Mouse (Mus musculus): Measurements from ENCODE around the gene Mgst1. TPM values are rescaled to one million over a fixed set of nuclear protein-coding genes. Genes with fewer than 3 reads are reported as not detected.
A peak's percentile ranks its signal among the peaks of the same experiment; 100 is the strongest.

Mgst1 gene
- polyA plus RNA-seq (2015; fragmentation: Nextera tagmentation; extraction: Ambion mirVana) = 1,075 and 1,107 TPM in 2 replicates

- Histone ChIP-seq H3K27me3 (replicated peaks; ENCODE audit: insufficient read depth, low read length) (no peaks in the 10 kb centered on the region), H3K4me2 (replicated peaks; ENCODE audit: low read depth, low read length) (peak within 1 kb of the TSS; percentile 77), H3K4me1 (ENCODE audit: insufficient read depth, low read depth, low read length) (peaks cover 16% of the 10 kb centered on the region; the same call in 1 of the 2 replicates), H3K4me3 (ENCODE audit: low read depth, low read length) (peak within 1 kb of the TSS; percentile 58), H3K9ac (replicated peaks; ENCODE audit: low read depth) (peak within 1 kb of the TSS; percentile 62), H3K36me3 (ENCODE audit: insufficient read depth, low read length) (no peaks in the 10 kb centered on the region), H3K9me3 (ENCODE audit: low read length) (no peaks in the 10 kb centered on the region), H3K27ac (ENCODE audit: low read length) (peak within 1 kb of the TSS; percentile 92)
- TF ChIP-seq CTCF (IDR thresholded peaks at IDR 0.05) = no peak
- TF ChIP-seq EP300 (IDR thresholded peaks at IDR 0.05) = peak; percentile 45; the same call in 1 of the 2 replicates
- WGBS = under 1% methylated on average over 5 of the region's 5 CpGs
- peak; percentile 56 for ATAC-seq
- DNase-seq (ENCODE audit: low spot score) = peak; percentile 86
These were observed at the start of gene Mgst1 for GRCm38 (mm10) chr6:138139930-138140329. Mgst1 (plus strand) TSS chr6:138140316.

GRCm38 (mm10) chr6:138092432-138092831, 47.7 kb upstream of the Mgst1 start:
- no peak for DNase-seq (ENCODE audit: low spot score)
- Histone ChIP-seq H3K4me3 (ENCODE audit: low read depth, low read length) (no peak overlapping the region), H3K27me3 (replicated peaks; ENCODE audit: insufficient read depth, low read length) (no peaks in the 10 kb centered on the region), H3K9ac (replicated peaks; ENCODE audit: low read depth) (no peak overlapping the region), H3K27ac (ENCODE audit: low read length) (no peak overlapping the region), H3K36me3 (ENCODE audit: insufficient read depth, low read length) (no peaks in the 10 kb centered on the region), H3K9me3 (ENCODE audit: low read length) (no peaks in the 10 kb centered on the region), H3K4me2 (replicated peaks; ENCODE audit: low read depth, low read length) (no peak overlapping the region), H3K4me1 (ENCODE audit: insufficient read depth, low read depth, low read length) (no peaks in the 10 kb centered on the region)
- no peak for ATAC-seq
- 75% methylated on average over 7 of the region's 7 CpGs for WGBS
- no peak for TF ChIP-seq EP300 (IDR thresholded peaks at IDR 0.05)
- TF ChIP-seq CTCF (IDR thresholded peaks at IDR 0.05) = no peak

- Histone ChIP-seq H3K4me1 (ENCODE audit: insufficient read depth, low read depth, low read length) (no peaks in the 10 kb centered on the region), H3K9me3 (ENCODE audit: low read length) (no peaks in the 10 kb centered on the region), H3K9ac (replicated peaks; ENCODE audit: low read depth) (no peak overlapping the region), H3K4me2 (replicated peaks; ENCODE audit: low read depth, low read length) (no peak overlapping the region), H3K27ac (ENCODE audit: low read length) (no peak overlapping the region), H3K4me3 (ENCODE audit: low read depth, low read length) (no peak overlapping the region), H3K27me3 (replicated peaks; ENCODE audit: insufficient read depth, low read length) (no peaks in the 10 kb centered on the region), H3K36me3 (ENCODE audit: insufficient read depth, low read length) (no peaks in the 10 kb centered on the region)
- ATAC-seq (no peak), DNase-seq (ENCODE audit: low spot score) (no peak)
- TF ChIP-seq EP300 (IDR thresholded peaks at IDR 0.05) = no peak
- TF ChIP-seq CTCF (IDR thresholded peaks at IDR 0.05) = no peak
- 67% methylated on average over 3 of the region's 3 CpGs for WGBS
These were observed 45.1 kb upstream of the Mgst1 start for GRCm38 (mm10) chr6:138095060-138095459.

GRCm38 (mm10) chr6:138099646-138100045, 40.5 kb upstream of the Mgst1 start:
- H3K27me3 ChIP-seq (replicated peaks; ENCODE audit: insufficient read depth, low read length) = no peaks in the 10 kb centered on the region
- no peak overlapping the region for H3K4me2 ChIP-seq (replicated peaks; ENCODE audit: low read depth, low read length)
- no peak overlapping the region for H3K9ac ChIP-seq (replicated peaks; ENCODE audit: low read depth)
- H3K27ac ChIP-seq (ENCODE audit: low read length) = no peak overlapping the region
- TF ChIP-seq CTCF (IDR thresholded peaks at IDR 0.05) = no peak
- TF ChIP-seq EP300 (IDR thresholded peaks at IDR 0.05) = no peak
- H3K36me3 ChIP-seq (ENCODE audit: insufficient read depth, low read length) = no peaks in the 10 kb centered on the region
- no peak for DNase-seq (ENCODE audit: low spot score)
- 72% methylated on average over 3 of the region's 3 CpGs for WGBS
- H3K9me3 ChIP-seq (ENCODE audit: low read length) = no peaks in the 10 kb centered on the region
- no peaks in the 10 kb centered on the region for H3K4me1 ChIP-seq (ENCODE audit: insufficient read depth, low read depth, low read length)
- no peak for ATAC-seq
- H3K4me3 ChIP-seq (ENCODE audit: low read depth, low read length) = no peak overlapping the region

- Histone ChIP-seq H3K27ac (ENCODE audit: low read length) (no peak overlapping the region), H3K36me3 (ENCODE audit: insufficient read depth, low read length) (no peaks in the 10 kb centered on the region), H3K27me3 (replicated peaks; ENCODE audit: insufficient read depth, low read length) (no peaks in the 10 kb centered on the region), H3K4me1 (ENCODE audit: insufficient read depth, low read depth, low read length) (no peaks in the 10 kb centered on the region), H3K4me3 (ENCODE audit: low read depth, low read length) (no peak overlapping the region), H3K9ac (replicated peaks; ENCODE audit: low read depth) (no peak overlapping the region), H3K9me3 (ENCODE audit: low read length) (no peaks in the 10 kb centered on the region), H3K4me2 (replicated peaks; ENCODE audit: low read depth, low read length) (no peak overlapping the region)
- DNase-seq (ENCODE audit: low spot score) (no peak), ATAC-seq (no peak)
- WGBS = 79% methylated on average over 4 of the region's 4 CpGs
- TF ChIP-seq EP300 (IDR thresholded peaks at IDR 0.05) = no peak
- no peak for TF ChIP-seq CTCF (IDR thresholded peaks at IDR 0.05)
These were observed 38.3 kb upstream of the Mgst1 start for GRCm38 (mm10) chr6:138101843-138102242.

- Histone ChIP-seq H3K36me3 (ENCODE audit: insufficient read depth, low read length) (no peaks in the 10 kb centered on the region), H3K4me1 (ENCODE audit: insufficient read depth, low read depth, low read length) (no peaks in the 10 kb centered on the region), H3K27ac (ENCODE audit: low read length) (no peak overlapping the region), H3K27me3 (replicated peaks; ENCODE audit: insufficient read depth, low read length) (no peaks in the 10 kb centered on the region), H3K4me2 (replicated peaks; ENCODE audit: low read depth, low read length) (no peak overlapping the region), H3K9me3 (ENCODE audit: low read length) (no peaks in the 10 kb centered on the region), H3K4me3 (ENCODE audit: low read depth, low read length) (no peak overlapping the region), H3K9ac (replicated peaks; ENCODE audit: low read depth) (no peak overlapping the region)
- TF ChIP-seq CTCF (IDR thresholded peaks at IDR 0.05) = no peak
- no peak for TF ChIP-seq EP300 (IDR thresholded peaks at IDR 0.05)
- 61% methylated on average over 7 of the region's 7 CpGs for WGBS
- DNase-seq (ENCODE audit: low spot score) (no peak), ATAC-seq (no peak)
These were observed 37.2 kb upstream of the Mgst1 start for GRCm38 (mm10) chr6:138102940-138103339.

- Histone ChIP-seq H3K4me1 (ENCODE audit: insufficient read depth, low read depth, low read length) (no peaks in the 10 kb centered on the region), H3K9me3 (ENCODE audit: low read length) (no peaks in the 10 kb centered on the region), H3K9ac (replicated peaks; ENCODE audit: low read depth) (no peak overlapping the region), H3K4me3 (ENCODE audit: low read depth, low read length) (no peak overlapping the region), H3K27ac (ENCODE audit: low read length) (no peak overlapping the region), H3K4me2 (replicated peaks; ENCODE audit: low read depth, low read length) (no peak overlapping the region), H3K27me3 (replicated peaks; ENCODE audit: insufficient read depth, low read length) (no peaks in the 10 kb centered on the region), H3K36me3 (ENCODE audit: insufficient read depth, low read length) (no peaks in the 10 kb centered on the region)
- DNase-seq (ENCODE audit: low spot score) (no peak), ATAC-seq (no peak)
- TF ChIP-seq CTCF (IDR thresholded peaks at IDR 0.05) (no peak), EP300 (IDR thresholded peaks at IDR 0.05) (no peak)
These were observed 35.6 kb upstream of the Mgst1 start for GRCm38 (mm10) chr6:138104559-138104958.

Measured in lung, postnatal 0 days (tissue).